Mouse (Mus musculus): ENCODE results near the gene Ctbs.
A peak's percentile ranks its signal among the peaks of the same experiment; 100 is the strongest.

Gene Ctbs

DNA sequence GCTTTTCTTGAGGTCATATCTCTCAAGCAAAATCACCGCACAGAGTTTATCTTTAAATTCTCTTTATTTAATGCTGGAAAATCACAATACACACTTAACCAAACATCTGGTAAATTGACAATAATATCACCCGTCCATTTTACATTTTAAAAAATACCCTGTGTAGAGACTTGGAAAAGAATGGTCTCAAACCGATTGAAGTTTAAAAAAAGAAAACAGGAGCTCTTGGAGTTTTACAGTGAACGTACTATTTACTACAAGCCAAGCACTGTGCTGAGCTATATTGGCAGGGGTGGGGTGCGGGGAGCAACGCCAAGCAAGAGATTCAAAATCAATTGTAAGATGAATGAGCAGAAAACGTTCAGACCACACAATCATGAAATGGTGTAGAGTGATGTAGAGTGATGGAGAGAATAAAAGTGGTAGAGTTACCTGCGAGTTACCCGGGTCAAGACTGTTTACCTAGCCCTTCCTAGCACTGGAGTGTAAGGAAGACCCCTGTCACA, at the start of gene Ctbs:
Gene Ctbs (plus strand): TSS at position 51 of the 506 bp plus-strand sequence.
- DNase-seq (ENCODE audit: extremely low read depth, low read depth, low spot score), result no peak

DNA sequence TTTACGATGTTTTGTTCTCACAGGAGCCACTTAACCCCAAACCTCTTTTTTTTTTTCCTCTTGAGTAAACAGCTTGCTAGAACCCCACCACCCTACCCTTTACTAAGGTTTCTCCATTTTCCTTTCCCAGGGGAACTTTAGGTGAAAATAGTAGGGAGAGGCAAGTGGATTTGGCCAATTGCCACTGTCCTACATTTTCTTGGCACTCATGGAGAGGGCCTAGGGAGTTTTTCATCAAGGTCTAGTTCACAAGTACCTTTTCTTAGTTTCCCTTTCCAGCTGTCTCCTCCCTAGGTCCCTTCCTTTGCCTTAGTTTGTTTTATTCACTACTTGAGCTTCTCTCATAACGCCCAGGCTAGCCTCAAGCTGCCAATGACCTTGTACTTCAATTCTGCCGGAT, 45.8 kb upstream of the Ctbs start:
- DNase-seq (ENCODE audit: extremely low read depth, low read depth, low spot score), result no peak

DNA sequence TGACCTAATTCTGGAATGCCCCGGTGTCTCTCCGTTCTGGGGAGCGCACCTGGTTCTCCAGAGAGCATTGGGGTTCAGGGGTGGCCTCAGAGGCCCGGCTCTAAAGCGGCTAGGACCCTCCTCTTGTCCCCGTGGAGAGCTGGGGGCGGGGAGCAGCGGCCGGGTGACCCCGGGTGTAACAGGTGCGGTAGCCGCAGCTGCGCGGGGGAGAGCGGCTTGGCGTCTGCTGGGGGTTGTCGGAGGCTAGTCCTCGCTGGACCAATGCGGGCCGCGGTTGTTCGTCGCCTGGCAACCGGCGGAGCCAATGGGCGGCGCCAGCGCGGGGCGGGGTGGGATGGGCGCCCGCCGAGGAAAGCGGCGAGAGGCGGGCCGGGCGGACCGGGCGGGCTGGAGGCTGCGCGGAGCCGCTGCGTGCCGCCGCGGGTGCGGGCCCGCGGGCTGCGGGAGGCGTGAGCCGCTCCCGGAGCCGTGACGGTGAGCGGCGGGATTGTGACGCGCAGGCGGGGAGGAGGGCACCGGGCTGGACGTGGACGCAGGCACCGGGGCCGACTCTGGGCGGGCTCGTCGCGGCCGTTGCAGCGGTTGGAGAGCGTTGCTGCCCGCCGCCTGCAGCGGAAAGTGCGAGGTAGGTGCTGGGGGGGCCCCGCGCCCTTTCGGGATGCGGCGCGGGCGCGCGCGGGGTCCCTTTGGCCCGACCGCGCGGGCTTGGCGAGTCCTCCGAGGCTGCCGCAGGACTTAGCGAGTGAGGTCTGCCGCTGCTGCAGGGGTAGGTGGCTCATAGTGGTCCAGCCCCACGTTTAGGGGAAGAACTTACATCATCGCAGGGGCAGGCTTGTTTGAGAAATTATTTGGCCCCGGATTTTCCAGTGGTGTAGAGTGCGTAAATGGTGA, 45.0 kb upstream of the Ctbs start, which contains the start of gene Ssx2ip:
Gene Ssx2ip (plus strand): TSS at position 332 of the 891 bp plus-strand sequence.
- DNase-seq (ENCODE audit: extremely low read depth, low read depth, low spot score), result no peak

DNA sequence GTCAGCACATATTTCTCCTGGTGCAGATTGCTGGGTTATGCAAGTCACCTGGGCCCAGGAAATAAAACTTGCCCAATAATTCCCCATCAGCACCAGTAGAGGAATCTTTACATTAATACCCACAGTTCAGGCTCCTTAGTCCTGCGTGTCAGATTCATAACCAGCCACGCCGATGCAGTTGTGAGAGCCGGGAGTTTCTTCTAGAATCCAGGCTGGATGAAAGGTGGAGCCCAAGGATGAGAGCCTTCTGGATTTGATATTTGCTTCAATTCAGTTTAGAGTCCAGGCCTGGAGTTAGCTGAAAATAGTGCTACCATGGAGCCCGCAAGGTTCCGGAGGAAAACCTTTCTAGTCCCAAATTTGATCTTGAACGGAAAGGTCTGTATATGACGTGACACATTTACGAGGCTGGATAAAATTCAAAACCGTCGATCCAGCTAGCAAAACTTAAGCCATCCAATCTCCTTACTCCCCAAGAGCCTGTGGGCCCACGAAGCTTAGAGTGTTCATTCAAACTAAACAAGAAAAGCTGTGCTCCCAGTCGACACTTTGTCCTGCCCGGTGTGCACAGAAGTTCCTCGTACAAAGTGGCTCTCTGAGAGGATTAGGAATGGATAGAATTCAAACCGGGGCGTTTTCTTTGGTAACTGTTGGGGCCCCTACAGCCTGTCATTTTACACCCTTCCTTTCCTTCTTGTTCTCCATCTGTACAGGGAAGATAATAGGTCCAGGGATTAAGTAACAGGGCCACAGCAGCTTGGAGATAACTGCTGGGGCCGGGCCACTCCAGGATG, 44.2 kb upstream of the Ctbs start:
- no peak for DNase-seq (ENCODE audit: extremely low read depth, low read depth, low spot score)

DNA sequence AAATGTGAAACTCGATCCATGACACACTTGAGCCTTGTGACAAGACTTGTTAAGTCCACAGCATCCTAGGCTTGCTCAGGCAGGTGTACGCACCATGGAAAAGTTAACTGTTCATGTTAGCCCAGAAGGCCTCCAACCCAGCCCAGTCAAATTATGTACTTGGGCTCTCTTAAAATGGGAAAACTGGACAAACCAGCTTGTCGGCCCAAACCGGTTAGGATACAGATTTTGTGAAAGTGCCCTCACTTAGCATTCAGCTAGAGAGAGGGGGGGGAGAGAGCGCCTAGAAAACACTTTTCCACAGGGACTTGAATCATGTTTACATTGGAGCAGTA, 43.6 kb upstream of the Ctbs start:
- peak; percentile 85 for DNase-seq (ENCODE audit: extremely low read depth, low read depth, low spot score)

DNA sequence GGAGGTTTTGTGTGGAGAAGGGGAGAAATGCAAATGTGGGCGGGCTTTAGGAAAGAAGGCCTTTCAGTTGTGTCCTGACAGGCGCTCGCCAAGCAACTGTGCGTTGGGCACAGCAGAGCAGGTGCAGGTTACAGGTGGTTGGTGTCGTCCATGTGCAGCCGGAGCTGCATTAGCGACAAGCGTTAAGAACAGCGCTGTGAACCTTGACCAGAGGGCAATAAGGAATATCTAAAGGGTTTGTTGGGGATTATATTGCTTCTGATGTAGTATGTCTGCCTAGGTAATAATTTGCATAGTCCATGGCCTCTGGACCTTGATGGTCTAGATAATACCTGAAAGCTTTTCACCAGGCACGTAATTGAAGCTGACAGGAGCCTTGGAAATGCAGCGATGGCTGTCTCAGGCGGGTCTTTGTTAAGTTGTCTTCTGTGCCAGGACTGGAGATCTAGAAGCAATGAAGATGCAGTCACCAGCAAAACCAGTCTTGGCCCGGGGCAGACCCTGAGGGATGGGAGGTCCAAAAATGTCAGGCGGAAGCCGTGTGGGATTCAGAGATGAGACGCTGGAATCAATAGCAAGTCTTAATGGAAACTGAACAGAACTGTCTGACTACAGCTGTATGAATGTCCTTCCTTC, 42.4 kb upstream of the Ctbs start:
- DNase-seq (ENCODE audit: extremely low read depth, low read depth, low spot score), result no peak

DNA sequence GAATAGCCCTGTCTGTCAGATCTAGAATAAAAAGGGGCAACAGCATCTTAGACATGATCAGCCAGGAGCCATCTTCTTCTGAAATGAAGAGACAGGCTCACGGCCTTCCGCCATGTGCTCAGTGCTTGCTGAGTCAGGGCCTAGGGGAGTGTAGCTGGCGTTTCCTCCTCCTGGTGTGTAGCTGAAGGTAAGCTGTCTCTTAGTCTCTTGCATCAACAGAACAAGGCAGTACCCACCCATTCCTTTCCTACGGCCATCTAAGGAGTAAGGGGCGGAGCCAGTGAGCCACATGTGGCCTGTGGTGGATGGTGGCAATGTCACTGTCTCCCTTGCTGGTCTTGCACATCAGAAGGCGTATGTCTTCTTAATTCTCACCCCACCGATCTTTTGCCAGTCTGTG, 39.5 kb upstream of the Ctbs start:
- no peak for DNase-seq (ENCODE audit: extremely low read depth, low read depth, low spot score)

DNA sequence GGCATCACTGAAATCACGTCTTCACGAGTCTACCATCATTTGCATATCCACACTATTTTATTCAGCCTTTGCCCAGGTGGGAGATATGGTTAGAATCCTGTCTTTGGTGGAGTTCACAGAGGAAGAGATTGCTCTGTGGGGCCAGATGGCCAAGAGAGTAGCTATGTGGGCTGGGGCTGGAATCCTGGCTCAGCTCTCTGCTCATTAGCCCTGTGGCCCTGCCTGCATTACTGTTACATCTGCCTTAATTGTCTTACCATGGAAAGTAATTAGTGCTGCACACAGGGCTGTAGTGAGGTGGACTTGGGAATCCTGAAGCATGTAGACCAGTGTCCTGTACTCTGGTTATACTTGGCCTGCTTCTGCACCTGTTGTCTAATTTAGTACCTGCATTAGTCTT, 37.6 kb upstream of the Ctbs start:
- DNase-seq (ENCODE audit: extremely low read depth, low read depth, low spot score), result no peak

DNA sequence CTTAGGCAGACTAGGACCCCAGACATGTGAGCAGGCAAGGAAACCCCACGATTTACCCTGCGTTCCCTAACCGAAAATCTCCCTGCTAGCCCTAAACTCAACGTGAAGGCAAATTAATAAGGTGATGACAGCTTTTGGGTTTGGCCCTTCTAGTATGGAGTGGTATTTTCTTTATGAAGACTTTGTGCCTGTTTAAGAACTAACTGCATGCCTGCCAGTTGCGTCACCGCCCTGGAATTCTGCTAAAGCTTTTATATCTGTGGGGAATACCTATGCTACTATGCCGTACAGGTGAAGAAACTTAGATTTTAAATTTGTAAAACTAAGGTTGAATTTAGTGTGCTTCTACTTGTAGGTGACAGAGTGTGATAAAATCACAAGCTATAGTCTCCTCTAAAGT, 37.1 kb upstream of the Ctbs start:
- DNase-seq (ENCODE audit: extremely low read depth, low read depth, low spot score), result no peak

DNA sequence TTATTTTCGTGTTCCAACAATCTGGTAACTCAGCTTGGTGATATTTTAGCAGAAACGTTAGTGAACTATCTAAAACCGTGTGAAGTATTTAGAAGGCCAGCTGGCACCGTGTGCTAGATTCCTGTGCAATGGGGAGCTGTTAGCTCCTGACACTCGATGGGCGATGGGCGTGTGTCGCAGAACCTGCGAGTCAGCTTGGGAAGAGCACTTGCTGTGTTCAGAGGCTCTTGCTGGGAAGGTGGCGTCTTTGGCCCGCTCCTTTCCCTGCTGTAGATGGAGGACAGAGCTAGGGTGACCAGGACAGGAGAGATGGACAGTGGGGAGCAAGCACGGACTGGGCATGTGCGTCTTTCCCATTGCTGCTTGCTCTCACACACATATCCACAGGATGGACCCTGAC, 36.6 kb upstream of the Ctbs start:
- no peak for DNase-seq (ENCODE audit: extremely low read depth, low read depth, low spot score)

DNA sequence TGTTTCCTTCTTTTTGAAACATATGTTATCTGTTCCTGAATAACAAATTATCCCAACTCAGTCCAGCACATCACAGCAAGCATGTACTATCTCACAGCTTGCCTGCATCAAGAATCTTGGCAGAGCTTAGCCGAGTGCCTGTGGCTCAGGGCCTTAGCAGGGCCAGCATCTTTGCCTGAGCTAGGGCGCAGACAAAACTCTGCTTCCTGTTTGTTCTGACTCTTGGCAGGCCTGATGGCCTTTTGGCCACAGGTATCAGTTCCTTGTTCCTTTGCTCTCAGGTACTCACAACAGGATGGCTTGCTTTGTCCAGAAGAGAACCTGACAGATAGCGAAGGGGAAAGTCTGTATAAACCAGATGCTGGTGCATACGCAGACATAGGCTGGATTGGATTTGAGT, 35.6 kb upstream of the Ctbs start:
- no peak for DNase-seq (ENCODE audit: extremely low read depth, low read depth, low spot score)

DNA sequence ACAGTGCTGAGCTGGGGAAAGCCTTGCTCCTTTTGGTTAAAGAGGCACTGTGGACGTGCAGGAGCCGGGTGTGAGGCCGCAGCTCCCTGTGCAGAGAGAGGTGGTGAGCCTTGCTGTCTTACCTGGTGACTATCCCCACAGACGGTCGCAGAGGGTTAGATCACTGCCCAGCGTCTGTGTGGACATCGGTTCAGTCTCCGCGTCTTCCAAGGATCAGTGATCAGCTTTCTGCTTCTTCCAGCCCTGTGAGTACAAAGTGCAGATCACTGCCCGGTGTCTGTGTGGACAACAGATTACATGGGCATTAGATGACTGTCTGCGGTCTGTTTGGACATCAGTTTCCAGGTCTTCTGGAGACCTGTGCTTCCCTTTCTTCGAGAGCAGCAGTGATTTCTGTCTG, 35.0 kb upstream of the Ctbs start:
- no peak for DNase-seq (ENCODE audit: extremely low read depth, low read depth, low spot score)

DNA sequence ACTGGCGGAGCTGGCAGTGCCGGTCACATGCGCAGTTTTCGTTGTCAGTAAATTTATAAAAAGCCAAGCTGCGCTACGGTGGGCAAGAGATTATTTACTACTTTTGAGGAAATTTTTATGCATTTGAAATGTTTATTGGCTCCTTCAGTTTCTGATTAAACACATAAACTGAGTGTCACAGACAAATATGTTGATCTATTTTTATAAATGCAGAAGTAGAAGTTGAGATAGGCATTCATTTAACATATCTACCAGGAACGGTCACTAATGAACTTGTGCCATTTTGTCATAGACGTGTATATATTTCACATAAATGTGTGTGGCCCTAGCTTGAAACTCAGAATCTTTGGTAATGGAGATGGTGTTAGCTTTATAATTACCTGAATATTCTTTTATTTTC, 31.7 kb upstream of the Ctbs start:
- no peak for DNase-seq (ENCODE audit: extremely low read depth, low read depth, low spot score)

DNA sequence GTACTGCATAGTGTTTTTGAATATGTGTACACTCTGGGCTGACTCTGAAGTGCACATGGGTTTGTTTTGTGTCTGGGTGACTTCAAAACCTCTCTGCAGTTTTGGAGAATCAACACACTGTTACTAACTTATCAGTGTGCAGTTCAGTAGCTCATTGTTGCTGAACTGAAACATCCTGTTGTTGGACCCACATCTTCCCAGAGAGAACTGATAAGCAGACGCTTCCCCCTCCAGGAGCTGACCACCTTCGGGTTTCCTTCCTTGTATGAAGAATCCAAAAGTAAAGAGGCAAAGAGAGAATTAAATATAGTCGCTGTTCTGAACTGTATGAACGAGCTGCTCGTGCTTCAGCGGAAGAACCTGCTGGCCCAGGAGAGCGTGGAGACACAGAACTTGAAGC, 30.7 kb upstream of the Ctbs start:
- no peak for DNase-seq (ENCODE audit: extremely low read depth, low read depth, low spot score)

DNA sequence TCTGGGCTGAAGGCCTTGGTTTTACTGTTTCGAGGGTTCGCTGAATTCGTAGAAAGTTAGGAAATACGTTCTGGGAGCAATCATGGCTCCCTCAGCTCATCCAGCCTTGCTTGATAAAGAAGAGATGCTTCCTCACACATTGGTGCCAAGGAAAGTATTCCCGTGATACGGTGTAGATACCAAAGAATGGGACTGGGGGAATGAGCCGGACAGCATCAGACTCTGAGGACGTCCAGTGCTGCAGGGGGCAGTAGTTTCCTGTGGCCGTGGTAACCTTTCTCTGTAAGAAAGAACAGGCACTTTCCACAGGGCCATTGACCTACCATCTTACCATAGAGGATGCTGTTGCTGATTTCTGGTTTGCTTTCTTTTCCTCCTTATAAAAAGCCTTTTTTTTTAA, 30.1 kb upstream of the Ctbs start:
- DNase-seq (ENCODE audit: extremely low read depth, low read depth, low spot score), result no peak

DNA sequence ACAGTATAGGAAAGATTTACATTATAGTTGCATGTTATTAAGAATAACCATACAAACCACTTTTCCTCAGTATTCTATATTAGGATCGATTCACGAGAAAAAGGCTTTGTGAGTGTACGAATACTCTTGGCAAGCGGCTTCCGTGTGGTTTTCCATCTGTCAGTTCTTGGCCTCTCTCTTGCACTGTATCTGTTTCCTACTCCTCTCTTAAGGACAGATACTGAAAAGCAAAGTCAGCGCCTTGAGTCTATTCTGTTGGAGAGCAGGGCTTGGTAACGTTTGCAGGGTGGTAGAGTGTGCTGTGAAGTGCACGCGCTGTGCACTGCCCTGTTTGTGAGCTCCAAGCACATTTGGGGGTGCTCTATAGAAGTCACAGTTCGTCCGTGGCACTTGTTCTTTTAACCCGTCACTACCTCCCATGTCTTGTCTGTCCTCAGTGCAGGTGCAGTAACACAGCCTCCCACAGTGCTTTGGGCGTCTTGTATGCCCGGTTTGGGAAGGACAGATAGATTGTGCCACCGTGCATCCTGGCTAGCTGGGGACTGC, 29.5 kb upstream of the Ctbs start:
- no peak for DNase-seq (ENCODE audit: extremely low read depth, low read depth, low spot score)

DNA sequence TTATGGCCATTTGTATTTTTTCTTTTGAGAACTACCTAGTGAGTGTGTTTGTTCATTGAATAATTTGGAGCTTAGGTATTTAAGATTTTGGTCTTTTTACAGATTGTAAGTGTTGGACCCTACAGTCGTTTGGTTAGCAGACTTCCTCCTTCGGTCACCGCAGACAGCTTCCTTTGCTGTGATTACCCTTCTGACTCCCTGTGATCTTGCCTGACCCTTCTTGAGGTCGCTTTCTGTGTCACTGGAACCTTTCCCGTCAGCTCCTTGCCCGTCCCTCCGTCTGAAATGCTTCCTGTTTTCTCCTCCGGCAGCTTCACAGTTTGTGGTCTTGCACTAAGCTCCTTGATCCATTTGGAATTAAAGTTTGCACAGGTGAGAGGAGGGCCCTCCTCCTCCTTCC, 27.8 kb upstream of the Ctbs start:
- DNase-seq (ENCODE audit: extremely low read depth, low read depth, low spot score), result no peak

DNA sequence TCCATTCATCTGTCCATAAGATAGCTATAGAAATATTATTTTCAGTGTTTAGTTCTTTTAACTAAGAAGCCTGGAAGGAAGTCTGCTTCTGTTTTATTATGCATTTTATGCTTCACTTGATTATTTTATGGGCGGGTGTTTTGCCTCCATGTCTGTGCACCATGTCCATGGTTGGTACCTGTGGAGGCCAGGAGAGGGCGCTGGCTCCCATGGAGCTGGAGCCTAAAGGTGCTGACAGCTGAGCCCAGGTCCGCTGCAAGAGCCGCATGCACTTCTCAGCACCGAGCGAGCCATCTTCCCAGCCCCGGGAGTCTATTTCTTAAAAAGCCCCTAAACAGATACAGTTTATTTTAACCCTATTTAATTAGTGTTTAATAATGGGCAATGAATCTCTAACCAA, 25.9 kb upstream of the Ctbs start:
- no peak for DNase-seq (ENCODE audit: extremely low read depth, low read depth, low spot score)

DNA sequence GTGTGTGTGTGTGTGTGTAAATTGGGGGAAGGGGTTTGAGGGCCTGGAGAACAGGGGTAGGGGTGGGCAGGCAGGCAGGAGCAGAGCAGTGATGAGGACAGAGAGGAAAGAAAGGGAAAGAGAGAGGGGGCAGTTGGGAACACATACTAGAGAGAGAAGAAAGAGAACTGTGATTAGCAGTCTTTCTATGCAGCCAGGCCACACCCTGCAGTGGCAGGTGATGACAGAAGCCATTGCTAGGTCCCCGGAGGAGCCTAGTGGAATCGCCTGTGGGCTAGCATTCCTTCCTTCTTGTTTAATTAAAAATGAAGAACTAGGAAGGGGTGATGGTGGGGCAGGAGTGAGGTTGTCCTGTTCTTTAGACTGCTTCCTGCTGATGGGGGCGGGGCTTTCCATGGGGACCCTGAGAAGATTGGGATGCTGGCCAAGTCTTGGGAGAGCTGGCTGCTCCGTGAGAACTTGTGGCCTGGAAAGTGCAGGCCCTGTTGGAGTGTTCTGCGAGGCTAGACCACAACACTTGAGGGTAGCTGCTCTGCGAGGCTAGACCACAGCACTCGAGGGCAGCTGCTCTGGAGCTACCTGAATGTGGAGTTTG, 25.2 kb upstream of the Ctbs start:
- DNase-seq (ENCODE audit: extremely low read depth, low read depth, low spot score), result no peak

DNA sequence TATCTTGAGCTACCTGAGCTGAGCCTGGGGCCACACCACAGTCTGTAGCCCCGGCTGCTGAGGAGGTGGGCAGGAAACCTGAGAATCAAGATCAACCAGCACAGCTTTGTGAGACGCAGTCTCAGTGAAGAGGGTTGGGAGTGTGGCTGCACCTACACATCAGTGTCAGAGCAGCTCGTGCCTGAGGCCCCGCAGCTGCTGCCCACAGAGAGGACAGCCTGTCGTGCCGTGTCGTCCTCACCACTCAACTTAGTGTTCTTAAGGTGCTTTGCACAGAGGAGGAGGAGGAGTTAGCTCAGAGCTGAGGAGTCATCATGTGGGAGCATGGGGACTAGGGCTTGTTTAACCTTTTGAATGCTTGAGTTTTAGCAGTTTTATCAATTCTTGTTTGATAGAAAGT, 23.7 kb upstream of the Ctbs start:
- DNase-seq (ENCODE audit: extremely low read depth, low read depth, low spot score), result no peak

DNA sequence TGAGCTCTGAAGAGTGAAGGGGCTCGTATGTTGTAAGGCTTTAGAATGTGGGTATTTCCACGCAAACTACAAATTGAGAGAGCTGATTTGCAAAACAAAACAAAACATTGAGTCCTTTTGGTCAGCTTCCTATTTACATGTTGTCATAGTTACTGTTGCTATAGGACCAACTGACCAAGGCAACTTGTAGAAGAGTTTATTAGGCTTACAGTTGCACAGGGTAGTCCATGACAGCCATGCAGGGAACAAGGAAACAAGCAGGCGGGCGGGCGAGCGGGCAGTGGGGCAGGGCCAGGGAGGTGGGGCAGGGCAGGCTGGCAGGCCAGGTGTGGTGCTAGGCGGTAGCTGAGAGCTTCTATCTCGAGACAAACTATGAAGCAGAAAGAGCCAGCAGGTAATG, 23.1 kb upstream of the Ctbs start:
- no peak for DNase-seq (ENCODE audit: extremely low read depth, low read depth, low spot score)
